Mouse (Mus musculus): ENCODE measurements around the gene Ranbp10. TPM values are rescaled to one million over a fixed set of nuclear protein-coding genes. Genes with fewer than 3 reads are reported as not detected.

The Ranbp10 gene
- total RNA-seq, 4 experiments from 2014 or later: 19.3 to 25.2 (median 23.0) TPM

GRCm38 (mm10) chr8:105722861-105723260 is 104.3 kb downstream of the Ranbp10 start:
- no peak for DNase-seq (ENCODE audit: low spot score in 2 of 2)

- no peak for DNase-seq (ENCODE audit: low spot score in 2 of 2)
These were observed 107.5 kb downstream of the Ranbp10 start for GRCm38 (mm10) chr8:105719637-105720036.

Other genes with a start within 250 kb of the Ranbp10 start
- gene Ripor1, start 222.1 kb downstream of the Ranbp10 start, total RNA-seq (2022): 10 to 100 TPM; 15.8 to 17.2 (median 16.6) TPM
- gene Ctcf, start 190.8 kb downstream of the Ranbp10 start, total RNA-seq (2022): 10 to 100 TPM; 32.9 to 39.2 (median 34.2) TPM
- not detected for gene Agrp, start 190.0 kb downstream of the Ranbp10 start, total RNA-seq (2022)
- gene Carmil2, start 141.1 kb downstream of the Ranbp10 start, total RNA-seq (2022): not detected
- gene Acd, start 126.2 kb downstream of the Ranbp10 start, total RNA-seq (2022): 1 to 10 TPM; 3.4 to 5.8 (median 4.4) TPM
- 1 to 10 TPM; 5.5 to 8.1 (median 6.7) TPM for gene Pard6a, start 126.2 kb downstream of the Ranbp10 start, total RNA-seq (2022)
- gene 4933405L10Rik, start 119.7 kb downstream of the Ranbp10 start, total RNA-seq (2022): not detected
- gene Enkd1, start 119.1 kb downstream of the Ranbp10 start, total RNA-seq (2022): under 1 TPM; 0.48 to 0.54 (median 0.52) TPM
- gene Gfod2, start 68.7 kb downstream of the Ranbp10 start, total RNA-seq (2022): 1 to 10 TPM; 7.0 to 9.1 (median 8.3) TPM
- not detected for gene Tsnaxip1, start 381 bp upstream of the Ranbp10 start, total RNA-seq (2022)
- 1 to 10 TPM in 1 of 4 experiments, under 1 TPM in 3; 0.31 to 1.4 (median 0.72) TPM for gene Cenpt, start 25.9 kb upstream of the Ranbp10 start, total RNA-seq (2022)
- gene Thap11, start 27.8 kb upstream of the Ranbp10 start, total RNA-seq (2022): 10 to 100 TPM; 20.4 to 24.1 (median 22.0) TPM
- 10 to 100 TPM; 21.4 to 44.7 (median 25.5) TPM for gene Nutf2, start 33.2 kb upstream of the Ranbp10 start, total RNA-seq (2022)
- gene Edc4, start 53.5 kb upstream of the Ranbp10 start, total RNA-seq (2022): 10 to 100 TPM; 18.8 to 21.9 (median 20.0) TPM
- gene Nrn1l, start 66.2 kb upstream of the Ranbp10 start, total RNA-seq (2022): not detected
- gene Pskh1, start 73.1 kb upstream of the Ranbp10 start, total RNA-seq (2022): 10 to 100 TPM; 10.9 to 14.7 (median 12.8) TPM
- gene Ctrl, start 106.5 kb upstream of the Ranbp10 start, total RNA-seq (2022): not detected
- gene Psmb10, start 111.1 kb upstream of the Ranbp10 start, total RNA-seq (2022): 10 to 100 TPM; 15.3 to 22.6 (median 19.7) TPM
- gene Lcat, start 116.0 kb upstream of the Ranbp10 start, total RNA-seq (2022): under 1 TPM in 2 of 4 experiments, not detected in 2; 0.24 to 0.78 TPM
- gene Slc12a4, start 138.7 kb upstream of the Ranbp10 start, total RNA-seq (2022): 10 to 100 TPM; 11.8 to 12.7 (median 12.0) TPM
- gene Dpep3, start 152.1 kb upstream of the Ranbp10 start, total RNA-seq (2022): not detected
- 10 to 100 TPM; 10.3 to 12.7 (median 10.8) TPM for gene Dus2, start 164.0 kb upstream of the Ranbp10 start, total RNA-seq (2022)
- gene Dpep2nb, start 178.6 kb upstream of the Ranbp10 start, total RNA-seq (2022): not detected
- 10 to 100 TPM; 11.2 to 13.1 (median 11.7) TPM for gene Ddx28, start 184.5 kb upstream of the Ranbp10 start, total RNA-seq (2022)
- gene Nfatc3, start 231.5 kb upstream of the Ranbp10 start, total RNA-seq (2022): 10 to 100 TPM; 23.6 to 30.5 (median 25.5) TPM

All from gastrocnemius, adult 8-10 months (tissue).